8 mouse cellular contexts compared by ENCODE assay signal in the genomic region with DNA sequence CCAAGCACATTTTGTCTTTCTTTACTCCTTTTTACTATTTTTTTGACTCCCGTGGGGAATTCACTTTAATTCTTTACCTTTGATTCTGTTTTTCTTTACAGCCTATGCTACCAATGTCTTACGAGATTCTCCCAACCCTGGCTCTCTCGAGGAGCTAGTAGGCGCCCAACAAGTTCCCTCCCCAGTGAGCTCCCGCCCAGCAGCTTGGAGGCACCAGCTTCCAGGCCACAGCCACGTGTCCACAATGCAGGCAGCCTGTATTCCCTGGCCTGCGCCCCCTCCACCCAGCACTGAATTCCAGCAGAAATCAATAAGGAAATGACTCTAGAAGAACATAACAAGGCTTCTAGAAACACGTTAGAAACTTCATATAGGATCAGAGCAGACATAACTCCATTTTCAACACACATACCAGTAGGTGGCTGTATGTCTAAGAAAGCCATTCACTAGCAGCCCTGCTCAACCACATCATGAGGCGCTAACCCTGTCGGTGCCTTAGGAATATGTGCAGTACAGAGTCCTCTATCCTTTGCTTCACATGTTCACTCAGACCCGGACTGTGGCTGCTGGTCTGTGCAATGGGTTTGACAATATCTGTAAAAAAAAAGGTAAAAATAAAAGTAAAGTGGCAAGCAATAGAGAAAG. TPM values are rescaled to one million over a fixed set of nuclear protein-coding genes. Genes with fewer than 3 reads are reported as not detected.
A peak's percentile ranks its signal among the peaks of the same experiment; 100 is the strongest.
DNase-seq lines count a peak whose midpoint lies in the region; ATAC-seq and TF ChIP-seq lines count a peak whose summit lies in the region.

No protein-coding gene starts in this region.

- peak overlapping the region; percentile 77 for H3K4me3 ChIP-seq in layer of hippocampus, adult 2 months
- no peak overlapping the region for H3K4me3 ChIP-seq in bone marrow, adult 2 months (replicated peaks; ENCODE audit: control insufficient read depth, low read depth, low read length)
- no peak overlapping the region for H3K4me3 ChIP-seq in intestine, embryonic 15.5 days (replicated peaks)
- peak overlapping the region; percentile 97 for H3K4me3 ChIP-seq in neural tube, embryonic 15.5 days (replicated peaks)

- TF ChIP-seq POLR2A in bone marrow, adult 2 months (IDR thresholded peaks at IDR 0.05; ENCODE audit: borderline replicate concordance, control insufficient read depth, low read depth, low read length) = no peak

- TF ChIP-seq CTCF in layer of hippocampus, adult 2 months (conservative IDR thresholded peaks at IDR 0.05) = peak; percentile 43
- no peak for TF ChIP-seq CTCF in bone marrow, adult 2 months (IDR thresholded peaks at IDR 0.05; ENCODE audit: control insufficient read depth, insufficient read depth, low read length)

- 29% methylated on average over 11 of the region's 11 CpGs for WGBS in bone marrow, adult 2 months
- WGBS in intestine, embryonic 15.5 days = 31% methylated on average over 11 of the region's 11 CpGs
- 41% methylated on average over 11 of the region's 11 CpGs for WGBS in neural tube, embryonic 15.5 days

- no peaks in the 10 kb centered on the region for H3K36me3 ChIP-seq in intestine, embryonic 15.5 days
- no peaks in the 10 kb centered on the region for H3K36me3 ChIP-seq in neural tube, embryonic 15.5 days

- no peak overlapping the region for H3K9ac ChIP-seq in intestine, embryonic 15.5 days
- no peak overlapping the region; the same call in 1 of the 2 replicates for H3K9ac ChIP-seq in neural tube, embryonic 15.5 days (replicated peaks)

- ATAC-seq in intestine, embryonic 15.5 days = peak; percentile 19; the same call in 1 of the 2 replicates
- no peak for ATAC-seq in neural tube, embryonic 15.5 days (ENCODE audit: low FRiP score)

- H3K27me3 ChIP-seq in intestine, embryonic 15.5 days (replicated peaks) = no peaks in the 10 kb centered on the region
- no peaks in the 10 kb centered on the region for H3K27me3 ChIP-seq in neural tube, embryonic 15.5 days (replicated peaks)

- H3K9me3 ChIP-seq in intestine, embryonic 15.5 days = no peaks in the 10 kb centered on the region
- no peaks in the 10 kb centered on the region for H3K9me3 ChIP-seq in neural tube, embryonic 15.5 days (replicated peaks)

- no peak for DNase-seq in layer of hippocampus, adult 2 months (ENCODE audit: low spot score in 2 of 2)
- DNase-seq in layer of hippocampus, postnatal 36 days = no peak
- DNase-seq in gastrocnemius, postnatal 25 days = peak; percentile 17
- peak; percentile 50 to 57 for DNase-seq in lung, adult 18-20 months
- DNase-seq in layer of hippocampus, adult 11-12 months (ENCODE audit: low spot score) = no peak

- H3K27ac ChIP-seq in layer of hippocampus, adult 2 months = peak overlapping the region; percentile 96; the same call in 1 of the 2 replicates
- H3K27ac ChIP-seq in bone marrow, adult 2 months (ENCODE audit: control insufficient read depth, insufficient read depth, low read depth, low read length, poor library complexity) = peak overlapping the region; percentile 34
- 0 out of 2 replicates have a peak overlapping the region, but pooled peaks have one; percentile 17 for H3K27ac ChIP-seq in intestine, embryonic 15.5 days
- no peak overlapping the region for H3K27ac ChIP-seq in neural tube, embryonic 15.5 days (replicated peaks)

- peaks cover 4% of the 10 kb centered on the region for H3K4me1 ChIP-seq in bone marrow, adult 2 months (ENCODE audit: control insufficient read depth, insufficient read depth, low read length)
- H3K4me1 ChIP-seq in intestine, embryonic 15.5 days (replicated peaks) = peaks cover 17% of the 10 kb centered on the region
- peaks cover 41% of the 10 kb centered on the region for H3K4me1 ChIP-seq in neural tube, embryonic 15.5 days

- H3K4me2 ChIP-seq in intestine, embryonic 15.5 days (replicated peaks) = peak overlapping the region; percentile 64
- H3K4me2 ChIP-seq in neural tube, embryonic 15.5 days = peak overlapping the region; percentile 72

RNA-seq across cellular contexts. Expression of a gene that starts 1.0 kb away (rescaled TPM):
- total RNA-seq in layer of hippocampus, adult 2 months (2021) = 10 to 100 TPM; 51.6 to 53.9 TPM
- total RNA-seq in layer of hippocampus, postnatal 36 days (2021) = 10 to 100 TPM; 46.9 to 50.3 TPM
- polyA plus RNA-seq in bone marrow, adult 2 months (2011; ENCODE audit: insufficient read depth, insufficient read length, low replicate concordance, missing spikeins) = 7.3 and 24.6 TPM in 2 replicates
- total RNA-seq in gastrocnemius, postnatal 25 days (2021) = 10 to 100 TPM; 51.6 to 55.8 TPM
- 31.8 and 38.6 TPM in 2 replicates for polyA plus RNA-seq in intestine, embryonic 15.5 days (2015; fragmentation: Nextera tagmentation; extraction: Ambion mirVana)
- polyA plus RNA-seq in neural tube, embryonic 15.5 days (2015; fragmentation: Nextera tagmentation; extraction: Ambion mirVana) = 50.7 and 52.0 TPM in 2 replicates

Comparison
In these comparisons a context has a peak if more than half of its experiments do, and no peak if none do; other contexts are left out.
1. DNase-seq: peak in gastrocnemius, postnatal 25 days (single experiment) and lung, adult 18-20 months (2 of 2); none in layer of hippocampus, adult 2 months (0 of 2), layer of hippocampus, postnatal 36 days (0 of 2) and layer of hippocampus, adult 11-12 months (single experiment).
2. H3K4me3 ChIP-seq: peak in layer of hippocampus, adult 2 months (single experiment) and neural tube, embryonic 15.5 days (single experiment); none in bone marrow, adult 2 months (single experiment) and intestine, embryonic 15.5 days (single experiment).